In the genomic region with DNA sequence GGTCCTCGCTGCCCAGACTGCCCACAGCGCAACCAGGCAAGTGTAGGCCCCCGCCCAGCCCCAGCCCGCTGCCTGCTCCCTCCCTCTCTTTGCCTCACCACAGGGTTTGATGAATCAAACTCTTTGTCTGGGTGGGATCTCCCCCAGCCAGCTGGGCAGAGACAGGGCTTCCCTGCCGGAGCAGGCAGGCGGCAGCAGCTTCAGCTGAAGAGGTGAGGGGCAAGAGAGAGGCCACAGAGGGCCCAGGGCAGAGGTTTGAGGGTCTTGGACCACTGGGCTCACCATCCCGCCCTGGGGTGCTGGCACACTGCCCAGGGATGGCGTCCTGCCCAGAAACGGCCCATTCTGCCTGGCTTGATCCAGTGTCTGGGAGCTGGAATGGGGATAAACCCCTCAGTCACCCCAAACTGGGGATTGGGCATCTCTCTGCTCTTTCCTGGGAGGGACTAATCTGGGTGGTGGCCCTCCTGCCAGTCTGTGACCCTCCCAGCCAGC, we compare ENCODE assay signal across 9 mouse cellular contexts. TPM values are rescaled to one million over a fixed set of nuclear protein-coding genes. Genes with fewer than 3 reads are reported as not detected.
DNase-seq lines count a peak whose midpoint lies in the region; ATAC-seq and TF ChIP-seq lines count a peak whose summit lies in the region.
"Had no signal": no experiment of that assay in that cellular context is flagged by ENCODE, and none has a peak within 500 bp of the region (broad histone marks: within the 10 kb centered on the region; RNA-seq: fewer than 3 reads in every experiment).

No protein-coding gene starts in this region.

- no peak for TF ChIP-seq EP300 in lung, postnatal 0 days (IDR thresholded peaks at IDR 0.05)

- no peak for TF ChIP-seq CTCF in lung, postnatal 0 days (IDR thresholded peaks at IDR 0.05)

- H3K4me2 ChIP-seq in neural tube, embryonic 11.5 days (ENCODE audit: low read depth), result no peak overlapping the region
- peak overlapping the region; percentile 71 for H3K4me2 ChIP-seq in embryonic facial prominence, embryonic 13.5 days
- no peak overlapping the region for H3K4me2 ChIP-seq in lung, postnatal 0 days (replicated peaks; ENCODE audit: low read depth, low read length)

- no peak for ATAC-seq in neural tube, embryonic 11.5 days (ENCODE audit: insufficient read depth, low FRiP score, low TSS enrichment)
- peak; percentile 8; the same call in 1 of the 2 replicates for ATAC-seq in embryonic facial prominence, embryonic 13.5 days (ENCODE audit: insufficient number of reproducible peaks, insufficient read depth, low FRiP score, low TSS enrichment, low read depth)
- no peak for ATAC-seq in lung, postnatal 0 days

- H3K4me1 ChIP-seq in neural tube, embryonic 11.5 days (ENCODE audit: control insufficient read depth, insufficient read depth, low read length), result peaks cover 25% of the 10 kb centered on the region
- peaks cover 86% of the 10 kb centered on the region for H3K4me1 ChIP-seq in embryonic facial prominence, embryonic 13.5 days
- H3K4me1 ChIP-seq in lung, postnatal 0 days (ENCODE audit: insufficient read depth, low read depth, low read length), result peaks cover 26% of the 10 kb centered on the region

- no peak overlapping the region for H3K4me3 ChIP-seq in neural tube, embryonic 11.5 days (ENCODE audit: low read depth, low read length)
- H3K4me3 ChIP-seq in embryonic facial prominence, embryonic 13.5 days, result peak overlapping the region; percentile 49
- H3K4me3 ChIP-seq in lung, postnatal 0 days (ENCODE audit: low read depth, low read length), result no peak overlapping the region

- peak overlapping the region; percentile 26; the same call in 1 of the 2 replicates for H3K9ac ChIP-seq in neural tube, embryonic 11.5 days (ENCODE audit: low read length)
- H3K9ac ChIP-seq in embryonic facial prominence, embryonic 13.5 days, result peak overlapping the region; percentile 69
- no peak overlapping the region for H3K9ac ChIP-seq in lung, postnatal 0 days (replicated peaks; ENCODE audit: low read depth)

- H3K27me3 ChIP-seq in neural tube, embryonic 11.5 days (ENCODE audit: control insufficient read depth, insufficient read depth, low read length), result peaks cover 90% of the 10 kb centered on the region
- H3K27me3 ChIP-seq in embryonic facial prominence, embryonic 13.5 days, result peaks cover 80% of the 10 kb centered on the region
- H3K27me3 ChIP-seq in lung, postnatal 0 days (replicated peaks; ENCODE audit: insufficient read depth, low read length), result peaks cover 13% of the 10 kb centered on the region

- no peaks in the 10 kb centered on the region for H3K9me3 ChIP-seq in neural tube, embryonic 11.5 days (ENCODE audit: control insufficient read depth, low read length)
- no peaks in the 10 kb centered on the region for H3K9me3 ChIP-seq in embryonic facial prominence, embryonic 13.5 days
- H3K9me3 ChIP-seq in lung, postnatal 0 days (ENCODE audit: low read length), result no peaks in the 10 kb centered on the region

- peak; percentile 36 for DNase-seq in neural tube, embryonic 11.5 days (ENCODE audit: low spot score)
- DNase-seq in neural tube, embryonic 10.5 days (ENCODE audit: extremely low spot score, low spot score), result no peak
- DNase-seq in heart, postnatal 4 days, result peak; percentile 82
- DNase-seq in layer of hippocampus, adult 18-20 months (ENCODE audit: low spot score in 2 of 2), result peak; percentile 51 to 73
- DNase-seq in lung, postnatal 0 days (ENCODE audit: low spot score), result no peak
- DNase-seq in right cerebral cortex, postnatal 25 days, result peak; percentile 61
- DNase-seq in urinary bladder, adult 18-20 months (ENCODE audit: low spot score in 2 of 2), result no peak

- no peak overlapping the region for H3K27ac ChIP-seq in neural tube, embryonic 11.5 days (ENCODE audit: low read depth, low read length)
- peak overlapping the region; percentile 93 for H3K27ac ChIP-seq in embryonic facial prominence, embryonic 13.5 days
- peak overlapping the region; percentile 14; the same call in 1 of the 2 replicates for H3K27ac ChIP-seq in lung, postnatal 0 days (ENCODE audit: low read length)

- no peaks in the 10 kb centered on the region for H3K36me3 ChIP-seq in neural tube, embryonic 11.5 days (ENCODE audit: control insufficient read depth, insufficient read depth, low read length)
- H3K36me3 ChIP-seq in embryonic facial prominence, embryonic 13.5 days, result 0 out of 2 replicates have a peak, but pooled peaks cover 3% of the 10 kb centered on the region
- H3K36me3 ChIP-seq in lung, postnatal 0 days (ENCODE audit: insufficient read depth, low read length), result no peaks in the 10 kb centered on the region

- 15% methylated on average over 9 of the region's 9 CpGs for WGBS in neural tube, embryonic 11.5 days
- 5% methylated on average over 9 of the region's 9 CpGs for WGBS in embryonic facial prominence, embryonic 13.5 days
- 14% methylated on average over 9 of the region's 9 CpGs for WGBS in lung, postnatal 0 days

RNA-seq across cellular contexts. Expression of a gene that starts 5.7 kb away (rescaled TPM):
- 1.2 and 2.3 TPM in 2 replicates for polyA plus RNA-seq in neural tube, embryonic 11.5 days (2014; fragmentation: Nextera tagmentation; extraction: Ambion mirVana)
- 18.9 and 23.3 TPM in 2 replicates for polyA plus RNA-seq in embryonic facial prominence, embryonic 13.5 days (2015; fragmentation: Nextera tagmentation; extraction: Ambion mirVana)
- 1 to 10 TPM; 4.6 to 5.1 TPM for total RNA-seq in heart, postnatal 4 days (2021)
- 10 to 100 TPM; 19.3 to 19.9 TPM for total RNA-seq in layer of hippocampus, adult 18-20 months (2021)
- 2.9 and 3.8 TPM in 2 replicates for polyA plus RNA-seq in lung, postnatal 0 days (2015; fragmentation: Nextera tagmentation; extraction: Ambion mirVana)
- total RNA-seq: MEL had no signal

RNA-seq across cellular contexts. Expression of a gene that starts 31.2 kb away (rescaled TPM):
- polyA plus RNA-seq in neural tube, embryonic 11.5 days (2014; fragmentation: Nextera tagmentation; extraction: Ambion mirVana), result 5.4 and 6.5 TPM in 2 replicates
- polyA plus RNA-seq in embryonic facial prominence, embryonic 13.5 days (2015; fragmentation: Nextera tagmentation; extraction: Ambion mirVana), result 7.4 and 7.9 TPM in 2 replicates
- total RNA-seq in heart, postnatal 4 days (2021), result 1 to 10 TPM in 1 of 2 experiments, under 1 TPM in 1; 0.72 to 1.7 TPM
- total RNA-seq in layer of hippocampus, adult 18-20 months (2021), result 1 to 10 TPM; 3.0 to 4.5 TPM
- 2.0 and 2.4 TPM in 2 replicates for polyA plus RNA-seq in lung, postnatal 0 days (2015; fragmentation: Nextera tagmentation; extraction: Ambion mirVana)

RNA-seq across cellular contexts. Expression of a gene that starts 56.1 kb away (rescaled TPM):
- 1.6 and 2.5 TPM in 2 replicates for polyA plus RNA-seq in neural tube, embryonic 11.5 days (2014; fragmentation: Nextera tagmentation; extraction: Ambion mirVana)
- polyA plus RNA-seq in embryonic facial prominence, embryonic 13.5 days (2015; fragmentation: Nextera tagmentation; extraction: Ambion mirVana), result 2.6 and 4.0 TPM in 2 replicates
- 10 to 100 TPM; 10.1 to 10.9 TPM for total RNA-seq in heart, postnatal 4 days (2021)
- total RNA-seq in layer of hippocampus, adult 18-20 months (2021), result 1 to 10 TPM in 1 of 2 experiments, under 1 TPM in 1; 0.99 to 1.4 TPM
- polyA plus RNA-seq in lung, postnatal 0 days (2015; fragmentation: Nextera tagmentation; extraction: Ambion mirVana), result 9.7 and 10.3 TPM in 2 replicates

Comparison
In these comparisons a context has a peak if more than half of its experiments do, and no peak if none do; other contexts are left out.
1. DNase-seq: peak in neural tube, embryonic 11.5 days (single experiment), heart, postnatal 4 days (single experiment), layer of hippocampus, adult 18-20 months (2 of 2) and right cerebral cortex, postnatal 25 days (single experiment); none in neural tube, embryonic 10.5 days (single experiment), lung, postnatal 0 days (single experiment) and urinary bladder, adult 18-20 months (0 of 2).